Mouse (Mus musculus): ENCODE measurements at regions not wholly inside any gene's neighbourhood (a gene's known extent, or its start where the extent isn't known, plus 50 kb on each side); places are given as distances from the start of the nearest gene placed in this dataset.

- TF ChIP-seq CTCF (IDR thresholded peaks at IDR 0.05): no peak
- TF ChIP-seq EP300 (IDR thresholded peaks at IDR 0.05; ENCODE audit: insufficient read depth, low read depth, low read length): no peak
These were observed 1991.9 kb upstream of the 5930422O12Rik start for GRCm38 (mm10) chr8:31436445-31437191.

Measured in heart, adult 2 months (tissue).